Mouse (Mus musculus) forebrain, embryonic 14.5 days (tissue): ENCODE measurements around the gene Khdrbs1. TPM values are rescaled to one million over a fixed set of nuclear protein-coding genes. Genes with fewer than 3 reads are reported as not detected.
"Not testable (repeated sequence)": the region's sequence is repeated elsewhere in the genome, so short reads cannot be mapped to it uniquely, and the experiment has no call there.

Source experiments
- ATAC-seq: fragments of 200-750 bp; cut with Nextera tagmentation; 2 replicates; pipeline ENCODE4 v1.8.0; 2017; ENCODE audit warnings: mild to moderate bottlenecking, moderate library complexity
- DNase-seq: peaks from one replicate; pipeline ENCODE4 v3.0.0-alpha.2; 2015; ENCODE audit warnings: low spot score
- H3K27ac ChIP-seq: fragments of 300-500 bp; sonication (generic); 2 replicates; pipeline ENCODE4 v1.5.1; 2014; ENCODE audit warnings: low read depth, mild to moderate bottlenecking, control low read depth, low read length, moderate library complexity
- H3K27me3 ChIP-seq: fragments of 300-500 bp; sonication (generic); replicated peaks from 2 replicates; pipeline ENCODE4 v1.6.1; 2014; ENCODE audit warnings: low read length, control low read depth, mixed read lengths; ENCODE audit not compliant: control insufficient read depth, insufficient read depth
- H3K36me3 ChIP-seq: fragments of 300-500 bp; sonication (generic); 2 replicates; pipeline ENCODE4 v1.6.1; 2014; ENCODE audit warnings: low read length, control low read depth; ENCODE audit not compliant: control insufficient read depth, insufficient read depth
- H3K4me1 ChIP-seq: fragments of 300-500 bp; sonication (generic); 2 replicates; pipeline ENCODE4 v1.6.1; 2014; ENCODE audit warnings: antibody characterized with exemption, low read length, control low read depth; ENCODE audit not compliant: control insufficient read depth, insufficient read depth
- H3K4me2 ChIP-seq: fragments of 300-500 bp; sonication (generic); 2 replicates; pipeline ENCODE4 v1.6.1; 2014; ENCODE audit warnings: mild to moderate bottlenecking, control low read depth, low read length
- H3K4me3 ChIP-seq: fragments of 300-500 bp; sonication (generic); 2 replicates; pipeline ENCODE4 v1.5.1; 2014; ENCODE audit warnings: low read depth, low read length, control low read depth
- H3K9ac ChIP-seq: fragments of 300-500 bp; sonication (generic); 2 replicates; pipeline ENCODE4 v1.6.1; 2014; ENCODE audit warnings: mild to moderate bottlenecking, low read length, control low read depth, moderate library complexity
- H3K9me3 ChIP-seq: fragments of 300-500 bp; sonication (generic); replicated peaks from 2 replicates; pipeline ENCODE4 v1.6.1; 2016; ENCODE audit warnings: low read length, control low read depth, mixed read lengths; ENCODE audit not compliant: control insufficient read depth
- WGBS: fragments of 180-500 bp; shearing (Covaris S2); extraction: QIAGEN DNeasy Blood & Tissue Kit; methylation state at CpG from one replicate; pipeline ENCODE4 v1.1.7; 2014; 5-methylcytosine and 5-hydroxymethylcytosine counted together
- polyA plus RNA-seq: library from polyadenylated mRNA; unstranded; fragments of >200 nt; fragmentation: Nextera tagmentation; extraction: Ambion mirVana; gene quantifications from 2 replicates; pipeline ENCODE4 v1.2.1, GENCODE M21; 2014

Gene Khdrbs1
- polyA plus RNA-seq, 1 experiment from 2014 or later: 133 TPM

DNA sequence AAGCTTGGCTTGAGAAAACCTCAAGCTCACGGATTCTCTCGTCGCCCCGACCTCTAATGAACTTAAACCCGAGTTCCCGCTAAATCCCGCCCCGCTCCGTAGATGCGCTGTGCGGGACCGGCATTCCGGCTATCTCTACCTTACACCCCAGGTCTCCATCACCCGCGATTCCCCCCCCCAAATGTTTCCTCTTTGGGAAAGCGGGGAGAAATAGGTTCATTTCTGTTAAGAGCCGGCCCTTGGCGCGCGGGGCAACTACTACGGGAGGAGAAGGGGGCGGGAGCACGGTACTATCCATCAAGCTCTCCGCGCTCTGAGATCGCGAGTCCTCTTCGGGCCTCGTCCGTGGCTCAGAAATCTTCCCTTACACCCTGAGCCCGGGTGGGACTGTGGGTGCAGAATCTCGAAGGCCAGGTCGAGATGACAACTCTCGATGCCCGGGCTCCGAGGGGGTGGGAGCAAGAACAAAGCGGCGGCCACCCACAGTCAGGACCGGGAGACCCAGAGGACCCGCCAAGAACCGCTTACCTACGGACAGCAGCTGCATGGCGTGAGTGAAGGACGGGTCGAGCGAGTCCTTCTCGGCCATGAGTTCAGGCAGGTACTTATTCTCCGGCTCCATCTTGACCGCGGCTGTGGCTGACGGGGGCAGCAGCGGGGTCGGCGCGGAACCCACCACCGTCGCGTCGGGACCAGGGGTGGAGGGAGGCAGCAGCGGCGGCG, 691 bp downstream of the Khdrbs1 start:
- WGBS: under 1% methylated on average over 62 of the region's 62 CpGs
- Histone ChIP-seq H3K36me3 (peaks cover 3% of the 10 kb centered on the region; the same call in 1 of the 2 replicates), H3K27me3 (no peaks in the 10 kb centered on the region), H3K4me2 (peak overlapping the region; percentile 64), H3K9me3 (no peaks in the 10 kb centered on the region), H3K4me1 (peaks cover 31% of the 10 kb centered on the region), H3K9ac (peak overlapping the region; percentile 100), H3K27ac (peak overlapping the region; percentile 96), H3K4me3 (peak overlapping the region; percentile 98)
- DNase-seq (peak; percentile 57), ATAC-seq (peak; percentile 4; the same call in 1 of the 2 replicates)

DNA sequence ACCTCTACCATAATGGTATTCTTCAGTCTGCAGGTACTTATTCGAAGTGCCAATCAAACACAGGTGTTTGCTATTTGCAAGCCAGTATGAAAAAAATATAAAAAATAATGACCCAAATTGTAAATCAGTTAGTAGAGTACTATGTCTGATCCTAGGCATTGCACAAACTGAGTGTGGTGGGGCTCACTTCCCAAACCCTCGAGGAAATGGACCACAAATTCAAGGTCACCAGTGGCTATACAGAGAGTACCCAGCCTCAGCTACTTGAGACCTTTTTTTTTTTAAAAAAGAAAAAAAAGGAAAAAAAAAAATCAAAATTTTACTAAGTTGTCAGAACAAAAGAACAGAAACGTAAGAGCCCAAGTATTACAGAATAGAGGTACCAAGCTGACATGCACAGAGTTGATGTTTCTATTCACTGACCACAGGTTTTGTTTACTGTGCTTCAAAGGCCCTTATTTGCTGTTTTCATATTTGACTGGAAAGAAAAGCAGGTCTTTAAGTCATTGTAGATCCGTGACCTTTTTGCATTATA, 2.9 kb downstream of the Khdrbs1 start:
- Histone ChIP-seq H3K36me3 (peaks cover 3% of the 10 kb centered on the region; the same call in 1 of the 2 replicates), H3K4me1 (peaks cover 31% of the 10 kb centered on the region), H3K4me2 (peak overlapping the region; percentile 64), H3K27me3 (no peaks in the 10 kb centered on the region), H3K4me3 (peak overlapping the region; percentile 98; the same call in 1 of the 2 replicates), H3K9me3 (no peaks in the 10 kb centered on the region), H3K27ac (no peak overlapping the region), H3K9ac (peak overlapping the region; percentile 26; the same call in 1 of the 2 replicates)
- ATAC-seq (no peak), DNase-seq (no peak)
- WGBS: 79% methylated on average over 4 of the region's 4 CpGs

DNA sequence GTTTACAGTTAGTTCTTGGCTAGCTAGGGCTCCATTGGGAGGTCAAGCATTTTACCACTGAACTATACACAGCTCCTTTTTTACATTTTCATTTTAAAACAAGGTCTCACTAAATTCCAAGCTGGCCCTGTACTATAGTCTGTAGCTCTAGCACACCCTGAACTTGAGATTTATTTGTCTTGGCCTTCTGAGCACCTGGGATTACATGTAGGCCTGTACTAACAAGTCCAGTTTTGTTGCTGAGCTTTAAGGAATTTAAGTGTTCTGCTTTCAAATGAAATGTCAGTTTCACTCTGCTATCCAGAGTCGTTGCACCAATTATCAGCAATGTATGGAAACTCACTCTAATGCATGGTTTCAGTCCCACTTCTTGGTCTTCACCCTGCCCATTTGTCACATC, 5.9 kb downstream of the Khdrbs1 start:
- DNase-seq: no peak
- ATAC-seq: no peak
- no peak overlapping the region for H3K4me2 ChIP-seq
- H3K4me3 ChIP-seq: no peak overlapping the region
- WGBS: 88% methylated on average over 1 of the region's 1 CpGs
- no peaks in the 10 kb centered on the region for H3K9me3 ChIP-seq
- H3K9ac ChIP-seq: no peak overlapping the region
- H3K4me1 ChIP-seq: peaks cover 22% of the 10 kb centered on the region
- H3K27ac ChIP-seq: no peak overlapping the region
- peaks cover 3% of the 10 kb centered on the region; the same call in 1 of the 2 replicates for H3K36me3 ChIP-seq
- no peaks in the 10 kb centered on the region for H3K27me3 ChIP-seq

DNA sequence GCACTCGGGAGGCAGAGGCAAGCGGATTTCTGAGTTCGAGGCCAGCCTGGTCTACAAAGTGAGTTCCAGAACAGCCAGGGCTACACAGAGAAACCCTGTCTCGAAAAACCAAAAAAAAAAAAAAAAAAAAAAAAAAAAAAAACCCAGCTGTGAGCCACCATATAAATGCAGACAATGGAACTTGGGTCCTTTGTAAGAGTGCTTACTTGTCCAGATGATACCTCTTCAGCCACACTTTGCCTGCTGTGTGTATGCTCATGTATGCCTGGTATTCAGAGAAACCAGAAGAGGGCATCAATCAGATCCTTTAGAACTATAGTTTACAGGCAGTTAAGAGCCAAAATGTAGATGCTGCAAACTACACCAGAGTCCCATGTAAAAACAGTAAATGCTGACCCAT, 6.6 kb downstream of the Khdrbs1 start:
- not testable (repeated sequence) for H3K27ac ChIP-seq, H3K4me2 ChIP-seq, H3K27me3 ChIP-seq, ATAC-seq, H3K4me3 ChIP-seq, H3K9me3 ChIP-seq, H3K36me3 ChIP-seq, DNase-seq, H3K9ac ChIP-seq
- peaks cover 22% of the 10 kb centered on the region for H3K4me1 ChIP-seq
- 93% methylated on average over 3 of the region's 4 CpGs for WGBS

GRCm38 (mm10) chr4:129731423-129731822, 10.7 kb downstream of the Khdrbs1 start:
- Histone ChIP-seq H3K36me3 (peaks cover 35% of the 10 kb centered on the region), H3K4me3 (no peak overlapping the region), H3K4me2 (no peak overlapping the region), H3K9ac (no peak overlapping the region), H3K9me3 (no peaks in the 10 kb centered on the region), H3K27ac (no peak overlapping the region), H3K4me1 (no peaks in the 10 kb centered on the region), H3K27me3 (no peaks in the 10 kb centered on the region)
- WGBS: 81% methylated on average over 5 of the region's 5 CpGs
- ATAC-seq: no peak
- DNase-seq: no peak

DNA sequence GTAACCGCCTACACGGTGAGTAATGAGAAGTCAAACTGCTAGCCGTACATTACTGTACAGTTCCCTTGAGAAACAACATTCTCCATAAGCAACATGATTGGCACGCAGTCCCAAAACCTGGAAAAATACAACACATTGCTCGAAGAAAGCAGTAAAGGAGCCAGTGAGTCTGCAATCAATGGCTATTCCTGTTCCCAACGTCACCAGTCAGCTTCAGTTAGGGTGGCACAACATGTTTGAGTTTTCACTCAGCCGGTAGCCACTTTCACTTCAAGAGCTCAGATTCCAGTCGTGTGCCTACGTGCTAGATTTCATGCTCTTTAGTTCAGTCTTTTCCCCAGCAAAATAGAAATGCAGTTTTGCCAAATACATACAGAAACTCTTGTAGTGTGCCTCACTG, 25.8 kb downstream of the Khdrbs1 start:
- no peak for ATAC-seq
- H3K9ac ChIP-seq: no peak overlapping the region
- H3K9me3 ChIP-seq: no peaks in the 10 kb centered on the region
- H3K36me3 ChIP-seq: peaks cover 84% of the 10 kb centered on the region
- DNase-seq: no peak
- 97% methylated on average over 9 of the region's 9 CpGs for WGBS
- no peaks in the 10 kb centered on the region for H3K27me3 ChIP-seq
- H3K4me2 ChIP-seq: no peak overlapping the region
- no peak overlapping the region for H3K4me3 ChIP-seq
- H3K27ac ChIP-seq: no peak overlapping the region
- no peaks in the 10 kb centered on the region for H3K4me1 ChIP-seq

- 68% methylated on average over 8 of the region's 8 CpGs for WGBS
- ATAC-seq (peak; percentile 70), DNase-seq (peak; percentile 76)
- Histone ChIP-seq H3K4me2 (no peak overlapping the region), H3K9me3 (no peaks in the 10 kb centered on the region), H3K4me1 (no peaks in the 10 kb centered on the region; the same call in 1 of the 2 replicates), H3K36me3 (peaks cover 82% of the 10 kb centered on the region), H3K27me3 (no peaks in the 10 kb centered on the region), H3K9ac (no peak overlapping the region), H3K27ac (peak overlapping the region; percentile 65), H3K4me3 (no peak overlapping the region)
Observed at GRCm38 (mm10) chr4:129709486-129710129, 32.5 kb downstream of the Khdrbs1 start.

- Histone ChIP-seq H3K4me1 (peaks cover 16% of the 10 kb centered on the region), H3K4me2 (no peak overlapping the region), H3K9ac (no peak overlapping the region), H3K27me3 (no peaks in the 10 kb centered on the region), H3K36me3 (peaks cover 81% of the 10 kb centered on the region), H3K4me3 (no peak overlapping the region), H3K27ac (0 out of 2 replicates have a peak overlapping the region, but pooled peaks have one; percentile 16), H3K9me3 (no peaks in the 10 kb centered on the region)
- 26% methylated on average over 3 of the region's 3 CpGs for WGBS
- DNase-seq: no peak
- no peak for ATAC-seq
Observed at GRCm38 (mm10) chr4:129706750-129707149, 35.4 kb downstream of the Khdrbs1 start.
